Mouse (Mus musculus) limb, embryonic 11.5 days (tissue): ENCODE measurements at regions not wholly inside any gene's neighbourhood (a gene's known extent, or its start where the extent isn't known, plus 50 kb on each side); places are given as distances from the start of the nearest gene placed in this dataset.

Source experiments
- ATAC-seq: fragments of 200-750 bp; cut with Nextera tagmentation; 2 replicates; pipeline ENCODE4 v1.8.0; 2017; ENCODE audit warnings: low read depth; ENCODE audit not compliant: insufficient number of reproducible peaks, low FRiP score, low TSS enrichment
- DNase-seq: peaks from one replicate; pipeline ENCODE4 v3.0.0-alpha.2; 2015; ENCODE audit warnings: low spot score
- H3K27ac ChIP-seq: fragments of 300-500 bp; sonication (generic); replicated peaks from 2 replicates; pipeline ENCODE4 v1.5.1; 2014; ENCODE audit warnings: low read depth, mild to moderate bottlenecking, low read length
- H3K27me3 ChIP-seq: fragments of 300-500 bp; sonication (generic); 2 replicates; pipeline ENCODE4 v1.6.1; 2014; ENCODE audit warnings: mild to moderate bottlenecking, low read length, mixed read lengths; ENCODE audit not compliant: control insufficient read depth, insufficient read depth
- H3K36me3 ChIP-seq: fragments of 300-500 bp; sonication (generic); 2 replicates; pipeline ENCODE4 v1.6.1; 2014; ENCODE audit warnings: mild to moderate bottlenecking, low read length, moderate library complexity, mixed read lengths; ENCODE audit not compliant: control insufficient read depth, insufficient read depth
- H3K4me1 ChIP-seq: fragments of 300-500 bp; sonication (generic); 2 replicates; pipeline ENCODE4 v1.6.1; 2014; ENCODE audit warnings: low read length, mixed read lengths; ENCODE audit not compliant: control insufficient read depth, insufficient read depth
- H3K4me2 ChIP-seq: fragments of 300-500 bp; sonication (generic); 2 replicates; pipeline ENCODE4 v1.6.1; 2014; ENCODE audit warnings: low read depth, mild to moderate bottlenecking, moderate library complexity; ENCODE audit not compliant: severe bottlenecking
- H3K4me3 ChIP-seq: fragments of 300-500 bp; sonication (generic); 2 replicates; pipeline ENCODE4 v1.5.1; 2014; ENCODE audit warnings: low read depth, low read length
- H3K9ac ChIP-seq: fragments of 300-500 bp; sonication (generic); 2 replicates; pipeline ENCODE4 v1.6.1; 2014; ENCODE audit warnings: mild to moderate bottlenecking, low read length
- H3K9me3 ChIP-seq: fragments of 300-500 bp; sonication (generic); 2 replicates; pipeline ENCODE4 v1.6.1; 2016; ENCODE audit warnings: low read length; ENCODE audit not compliant: control insufficient read depth
- WGBS: fragments of 180-500 bp; shearing (Covaris S2); extraction: QIAGEN DNeasy Blood & Tissue Kit; methylation state at CpG from one replicate; pipeline ENCODE4 v1.1.7; 2014; 5-methylcytosine and 5-hydroxymethylcytosine counted together

- DNase-seq (no peak), ATAC-seq (peak; percentile 73; the same call in 1 of the 2 replicates)
- H3K36me3 ChIP-seq: no peaks in the 10 kb centered on the region
- H3K27ac ChIP-seq: no peak overlapping the region
- no peaks in the 10 kb centered on the region for H3K4me1 ChIP-seq
- 72% methylated on average over 6 of the region's 6 CpGs for WGBS
- H3K4me3 ChIP-seq: no peak overlapping the region
- no peak overlapping the region for H3K4me2 ChIP-seq
- H3K27me3 ChIP-seq: no peaks in the 10 kb centered on the region
- H3K9ac ChIP-seq: no peak overlapping the region
- H3K9me3 ChIP-seq: no peaks in the 10 kb centered on the region
Measured at GRCm38 (mm10) chr4:7567687-7568393, 671.0 kb downstream of the Car8 start.

- Histone ChIP-seq H3K36me3 (no peaks in the 10 kb centered on the region), H3K4me1 (no peaks in the 10 kb centered on the region), H3K4me2 (no peak overlapping the region), H3K27me3 (no peaks in the 10 kb centered on the region), H3K9me3 (no peaks in the 10 kb centered on the region), H3K27ac (no peak overlapping the region), H3K9ac (no peak overlapping the region), H3K4me3 (no peak overlapping the region)
- ATAC-seq: no peak
- WGBS: 67% methylated on average over 7 of the region's 7 CpGs
- DNase-seq: no peak
Measured at GRCm38 (mm10) chr4:7559867-7560832, 678.7 kb downstream of the Car8 start.

GRCm38 (mm10) chr4:7558721-7559120, 680.1 kb downstream of the Car8 start:
- Histone ChIP-seq H3K27me3 (no peaks in the 10 kb centered on the region), H3K4me1 (no peaks in the 10 kb centered on the region), H3K4me2 (no peak overlapping the region), H3K9me3 (no peaks in the 10 kb centered on the region), H3K36me3 (no peaks in the 10 kb centered on the region), H3K27ac (no peak overlapping the region), H3K4me3 (no peak overlapping the region), H3K9ac (no peak overlapping the region)
- DNase-seq (no peak), ATAC-seq (no peak)
- 85% methylated on average over 2 of the region's 2 CpGs for WGBS

GRCm38 (mm10) chr4:7534301-7534700, 704.5 kb downstream of the Car8 start:
- 91% methylated on average over 4 of the region's 4 CpGs for WGBS
- no peak for ATAC-seq

GRCm38 (mm10) chr4:7527718-7528117, 711.1 kb downstream of the Car8 start:
- Histone ChIP-seq H3K4me2 (no peak overlapping the region), H3K36me3 (no peaks in the 10 kb centered on the region), H3K9me3 (no peaks in the 10 kb centered on the region), H3K4me1 (no peaks in the 10 kb centered on the region), H3K4me3 (no peak overlapping the region), H3K27ac (no peak overlapping the region), H3K9ac (no peak overlapping the region), H3K27me3 (no peaks in the 10 kb centered on the region)
- WGBS: 91% methylated on average over 2 of the region's 2 CpGs
- DNase-seq (no peak), ATAC-seq (no peak)

More at GRCm38 (mm10) chr4:7534301-7534700, 704.5 kb downstream of the Car8 start:
- DNase-seq: no peak
- no peak overlapping the region for H3K4me3 ChIP-seq
- H3K9me3 ChIP-seq: no peaks in the 10 kb centered on the region
- no peaks in the 10 kb centered on the region for H3K27me3 ChIP-seq
- H3K27ac ChIP-seq: no peak overlapping the region
- no peaks in the 10 kb centered on the region for H3K4me1 ChIP-seq
- H3K4me2 ChIP-seq: no peak overlapping the region
- no peak overlapping the region for H3K9ac ChIP-seq
- H3K36me3 ChIP-seq: no peaks in the 10 kb centered on the region

- 81% methylated on average over 1 of the region's 1 CpGs for WGBS
- no peaks in the 10 kb centered on the region for H3K36me3 ChIP-seq
- H3K4me2 ChIP-seq: no peak overlapping the region
- H3K4me1 ChIP-seq: no peaks in the 10 kb centered on the region
- DNase-seq (no peak), ATAC-seq (no peak)
- no peak overlapping the region for H3K9ac ChIP-seq
- no peaks in the 10 kb centered on the region for H3K27me3 ChIP-seq
- no peak overlapping the region for H3K27ac ChIP-seq
- no peaks in the 10 kb centered on the region for H3K9me3 ChIP-seq
- no peak overlapping the region for H3K4me3 ChIP-seq
Measured at GRCm38 (mm10) chr4:7513081-7513480, 725.8 kb downstream of the Car8 start.

- no peaks in the 10 kb centered on the region for H3K4me1 ChIP-seq
- H3K9ac ChIP-seq: no peak overlapping the region
- H3K9me3 ChIP-seq: no peaks in the 10 kb centered on the region
- H3K4me3 ChIP-seq: no peak overlapping the region
- no peak for ATAC-seq
- H3K4me2 ChIP-seq: no peak overlapping the region
- DNase-seq: no peak
- H3K27ac ChIP-seq: no peak overlapping the region
- no peaks in the 10 kb centered on the region for H3K27me3 ChIP-seq
- H3K36me3 ChIP-seq: no peaks in the 10 kb centered on the region
Measured at GRCm38 (mm10) chr4:7485552-7485951, 753.3 kb downstream of the Car8 start.

- Histone ChIP-seq H3K27ac (no peak overlapping the region), H3K4me1 (no peaks in the 10 kb centered on the region), H3K4me2 (no peak overlapping the region), H3K36me3 (no peaks in the 10 kb centered on the region), H3K27me3 (no peaks in the 10 kb centered on the region), H3K9ac (no peak overlapping the region), H3K9me3 (no peaks in the 10 kb centered on the region), H3K4me3 (no peak overlapping the region)
- no peak for ATAC-seq
- 5% methylated on average over 9 of the region's 9 CpGs for WGBS
- DNase-seq: no peak
Measured at GRCm38 (mm10) chr4:7455130-7455529, 783.7 kb downstream of the Car8 start.
